Mouse (Mus musculus): ENCODE results near the gene Rfpl4.

DNA sequence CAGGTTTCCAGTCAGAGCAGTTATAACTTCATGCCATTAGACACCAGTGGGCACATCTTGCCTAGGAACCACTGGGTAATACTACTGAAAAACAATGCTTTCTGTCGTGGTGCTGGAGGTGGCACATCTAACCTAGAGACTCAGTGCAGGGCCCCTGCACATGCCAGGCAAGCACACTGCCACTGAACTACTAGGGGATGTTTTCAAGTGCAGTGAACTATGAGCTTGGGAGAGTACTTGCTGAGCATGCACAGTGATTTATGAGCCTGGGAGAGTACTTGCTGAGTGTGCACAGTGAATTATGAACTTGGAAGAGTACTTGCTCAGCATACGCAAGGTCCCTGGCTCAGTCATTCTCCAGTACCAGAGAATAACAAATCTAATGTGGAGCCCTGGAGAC, 14.2 kb downstream of the Rfpl4 start:
- TF ChIP-seq POLR2A (IDR thresholded peaks at IDR 0.05; ENCODE audit: low read depth, low read length) (no peak), CTCF (IDR thresholded peaks at IDR 0.05; ENCODE audit: extremely low read depth, insufficient read length, insufficient replicate concordance, low read depth, low read length) (no peak)

Measured in small intestine, adult 2 months (tissue).